Mouse (Mus musculus) neutrophil, adult 5-6 weeks (primary cell): Measurements from ENCODE around the gene Abcb9. TPM values are rescaled to one million over a fixed set of nuclear protein-coding genes. Genes with fewer than 3 reads are reported as not detected.
A peak's percentile ranks its signal among the peaks of the same experiment; 100 is the strongest.

Source experiments
- ATAC-seq: fragments of 151-379, 151-347 bp; 2 replicates; pipeline ENCODE4 v1.8.0; 2017; ENCODE audit warnings: mild to moderate bottlenecking, moderate TSS enrichment; ENCODE audit not compliant: insufficient number of reproducible peaks, poor library complexity, low FRiP score, severe bottlenecking; ENCODE audit errors: extremely low read depth
- total RNA-seq: library from RNA; stranded (forward); fragments of 200-1000 nt; gene quantifications from 2 replicates; pipeline ENCODE4 v1.2.3, GENCODE M21; 2017

The Abcb9 gene
- total RNA-seq, 1 experiment from 2014 or later, result 2.0 TPM

DNA sequence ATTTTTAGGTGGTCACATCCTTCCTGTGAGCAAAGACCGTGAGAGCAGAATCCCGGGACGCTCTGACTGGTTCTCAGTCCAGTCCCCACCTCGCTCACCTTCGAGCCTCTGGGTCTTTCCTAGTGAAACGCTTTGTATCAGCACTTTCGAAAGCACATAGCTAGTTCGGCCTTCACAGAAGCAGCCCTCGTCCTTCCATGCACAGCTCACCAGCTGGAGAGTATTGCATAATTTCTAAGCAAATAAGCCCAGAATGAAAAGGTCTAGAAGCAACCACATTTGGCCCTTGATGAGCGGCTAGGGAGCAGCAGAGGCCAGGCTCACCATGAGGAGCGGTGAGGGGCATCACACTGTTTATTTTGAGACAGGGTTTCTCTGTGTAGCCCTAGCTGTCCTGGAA, 74.5 kb downstream of the Abcb9 start:
- ATAC-seq, result no peak

- peak; percentile 7; the same call in 1 of the 2 replicates for ATAC-seq
Measured at GRCm38 (mm10) chr5:124019348-124020216, 76.0 kb downstream of the Abcb9 start.

- no peak for ATAC-seq
Measured at GRCm38 (mm10) chr5:124018651-124019050, 76.9 kb downstream of the Abcb9 start.

- ATAC-seq, result no peak
Measured at GRCm38 (mm10) chr5:124017941-124018340, 77.7 kb downstream of the Abcb9 start.

DNA sequence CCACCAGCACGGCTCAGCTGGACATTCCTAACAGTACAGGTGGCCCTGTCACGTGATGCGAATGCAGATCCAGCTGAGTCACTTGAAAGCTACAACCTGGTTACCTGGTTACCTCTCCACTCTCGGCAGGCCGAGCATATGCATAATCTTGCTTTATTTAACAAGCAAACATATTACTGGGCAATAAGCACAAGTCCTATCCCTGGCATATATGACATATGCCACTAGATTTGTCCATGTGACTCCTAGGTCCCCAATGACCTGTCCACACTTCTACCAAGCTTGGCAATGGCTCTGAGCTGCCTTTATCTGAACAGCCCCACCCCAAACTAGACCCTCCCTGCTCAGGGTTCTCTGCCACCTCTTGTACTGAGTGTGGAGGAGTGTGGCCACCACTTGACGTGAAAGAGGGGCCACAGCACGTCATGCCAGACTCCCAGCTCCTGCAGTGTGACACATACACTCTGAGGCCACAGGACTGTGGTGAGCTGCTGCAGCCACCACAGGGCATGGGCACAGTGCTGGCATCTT, 79.2 kb downstream of the Abcb9 start:
- ATAC-seq, result no peak

GRCm38 (mm10) chr5:124015727-124016126, 79.9 kb downstream of the Abcb9 start:
- no peak for ATAC-seq

GRCm38 (mm10) chr5:124014791-124015251, 80.8 kb downstream of the Abcb9 start:
- ATAC-seq, result no peak

DNA sequence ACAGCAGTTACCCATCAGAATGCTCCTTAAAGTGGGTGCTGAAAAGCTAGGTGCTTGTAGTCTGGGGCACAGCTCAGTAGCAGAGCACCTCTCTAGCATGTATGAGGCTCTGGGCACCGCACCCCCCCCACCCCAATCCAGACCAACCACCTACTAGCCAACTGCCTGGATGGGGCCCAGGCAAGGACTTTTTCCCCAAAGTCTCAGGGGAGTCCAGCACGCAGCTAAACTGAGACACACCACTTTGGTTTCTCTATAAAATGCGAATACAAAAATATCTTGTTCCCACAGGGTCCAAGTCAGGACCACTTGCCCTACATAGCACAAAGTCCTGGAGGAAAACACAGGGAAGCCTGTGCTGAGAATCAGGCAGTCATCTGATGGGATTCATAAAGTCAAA, 81.4 kb downstream of the Abcb9 start:
- no peak for ATAC-seq

DNA sequence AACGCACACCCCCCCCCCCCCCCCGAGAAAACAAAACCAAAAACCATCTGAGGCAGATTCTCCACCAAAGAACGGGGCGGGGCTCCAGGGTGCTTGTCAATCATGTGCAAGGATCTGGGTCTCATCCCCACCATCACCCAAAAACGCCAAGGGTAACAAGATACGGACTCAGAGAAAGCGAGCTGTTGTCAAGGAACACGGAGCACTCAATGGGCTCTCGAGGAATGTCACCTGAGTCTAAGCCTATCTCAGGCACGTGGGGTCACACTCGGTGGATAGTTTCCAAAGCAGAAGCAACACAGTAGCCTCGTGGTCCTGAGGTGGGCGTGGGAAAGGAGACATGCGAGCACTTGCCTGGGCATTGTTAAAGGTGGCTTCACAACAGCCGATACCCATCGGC, 81.9 kb downstream of the Abcb9 start:
- no peak for ATAC-seq

DNA sequence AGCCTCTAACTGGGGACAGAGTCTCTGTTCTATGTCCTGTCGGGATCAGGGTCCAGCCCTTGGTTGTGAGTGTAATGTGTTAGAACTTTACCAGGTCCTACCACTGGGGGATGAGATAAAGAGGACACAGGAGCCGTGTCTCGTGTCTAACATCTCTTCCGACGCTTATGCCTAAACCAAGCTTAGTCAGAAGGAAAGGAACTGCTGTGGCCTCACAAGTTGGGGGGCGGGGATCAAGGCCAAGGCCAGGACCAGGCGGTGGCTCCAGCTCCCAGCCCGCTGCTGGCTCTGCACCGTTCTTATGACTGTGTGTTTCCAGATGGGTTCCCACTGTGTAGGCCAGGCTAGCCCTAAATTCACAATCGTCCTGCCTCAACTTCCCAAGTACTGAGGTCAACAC, 82.7 kb downstream of the Abcb9 start:
- ATAC-seq, result no peak

DNA sequence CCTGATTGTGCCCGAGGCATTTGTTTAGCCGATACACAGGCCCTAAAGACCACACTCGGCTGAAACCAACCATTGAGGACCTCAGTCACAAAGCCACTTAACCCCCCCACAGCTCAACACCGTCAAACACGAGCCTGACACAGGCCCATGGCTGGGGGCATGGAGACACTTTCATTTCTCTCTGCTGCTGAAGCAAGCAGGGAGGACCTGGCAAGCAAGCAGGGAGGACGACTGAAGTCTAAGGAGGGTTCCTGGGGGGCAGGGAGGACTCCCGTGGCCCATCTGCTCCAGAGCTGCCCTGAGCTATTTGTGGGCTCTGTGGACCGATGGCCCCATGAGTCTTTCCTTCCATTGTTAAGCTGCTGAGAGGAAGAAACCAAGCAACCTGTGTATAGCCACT, 83.7 kb downstream of the Abcb9 start:
- no peak for ATAC-seq

Other genes with a start within 250 kb of the Abcb9 start
- gene Hcar2, start 230.3 kb downstream of the Abcb9 start, total RNA-seq, result 78.9 and 82.9 TPM in 2 replicates
- gene Hcar1, start 215.8 kb downstream of the Abcb9 start, total RNA-seq, result not detected in 2 replicates
- gene Denr, start 188.6 kb downstream of the Abcb9 start, total RNA-seq, result 23.0 and 27.9 TPM in 2 replicates
- gene Gm43518, start 168.4 kb downstream of the Abcb9 start, total RNA-seq, result 1.5 and 2.9 TPM in 2 replicates
- 5.8 and 8.6 TPM in 2 replicates for gene Ccdc62, start 165.1 kb downstream of the Abcb9 start, total RNA-seq
- gene Hip1r, start 122.2 kb downstream of the Abcb9 start, total RNA-seq, result 144 and 175 TPM in 2 replicates
- 31.6 and 33.2 TPM in 2 replicates for gene Vps37b, start 63.5 kb downstream of the Abcb9 start, total RNA-seq
- gene Ogfod2, start 16.5 kb upstream of the Abcb9 start, total RNA-seq, result 13.5 and 22.0 TPM in 2 replicates
- gene Arl6ip4, start 20.3 kb upstream of the Abcb9 start, total RNA-seq, result 54.9 and 66.2 TPM in 2 replicates
- 10.7 and 11.3 TPM in 2 replicates for gene Pitpnm2, start 154.0 kb upstream of the Abcb9 start, total RNA-seq
- gene Mphosph9, start 232.2 kb upstream of the Abcb9 start, total RNA-seq, result 14.0 and 18.3 TPM in 2 replicates
- 5.5 and 6.9 TPM in 2 replicates for gene 2810006K23Rik, start 232.3 kb upstream of the Abcb9 start, total RNA-seq